Mouse (Mus musculus) MEL (cell line): ENCODE data around the gene AW011738. TPM values are rescaled to one million over a fixed set of nuclear protein-coding genes. Genes with fewer than 3 reads are reported as not detected.

Experiments used
- DNase-seq: peaks from one replicate; pipeline ENCODE4 v3.0.0; 2011; ENCODE audit warnings: low read depth, low spot score
- H3K27ac ChIP-seq: 2 replicates; pipeline ENCODE4 v1.5.1; 2012; ENCODE audit warnings: low read depth, mild to moderate bottlenecking, control low read depth, low read length, moderate library complexity; ENCODE audit not compliant: control insufficient read depth
- H3K27me3 ChIP-seq, 2 experiments: fragments of 150-350 bp in 1 of 2; sonication (generic) in 1 of 2; 2 replicates each; pipeline ENCODE4 v1.6.1; 2012; ENCODE audit warnings: low read length in 2 of 2, mild to moderate bottlenecking in 2 of 2, improper control_type of control experiment in 1 of 2, moderate library complexity in 1 of 2; ENCODE audit not compliant: insufficient read depth in 2 of 2, control insufficient read depth in 1 of 2
- H3K36me3 ChIP-seq, 2 experiments: 2 replicates each; pipeline ENCODE4 v1.6.1; 2012 to 2014; ENCODE audit warnings: low read length in 2 of 2, improper control_type of control experiment in 1 of 2, inconsistent platforms in 1 of 2, mild to moderate bottlenecking in 1 of 2; ENCODE audit not compliant: insufficient read depth in 2 of 2, control insufficient read depth in 1 of 2
- H3K4me1 ChIP-seq, 2 experiments: fragments of 150-350 bp in 1 of 2; sonication (generic) in 1 of 2; 2 replicates each; pipeline ENCODE4 v1.6.1; 2012; ENCODE audit warnings: low read length in 2 of 2, improper control_type of control experiment in 1 of 2, mild to moderate bottlenecking in 1 of 2; ENCODE audit not compliant: insufficient read depth in 2 of 2, control insufficient read depth in 1 of 2
- H3K4me3 ChIP-seq, 2 experiments: fragments of 150-350 bp in 1 of 2; sonication (generic) in 1 of 2; 2 replicates each; pipeline ENCODE4 v1.5.1; 2012; ENCODE audit warnings: low read depth in 2 of 2, low read length in 2 of 2, mild to moderate bottlenecking in 2 of 2, moderate library complexity in 2 of 2, control low read depth in 1 of 2, improper control_type of control experiment in 1 of 2; ENCODE audit not compliant: control insufficient read depth in 1 of 2, insufficient read depth in 1 of 2
- H3K79me2 ChIP-seq: 2 replicates; pipeline ENCODE4 v1.6.1; 2012; ENCODE audit warnings: mild to moderate bottlenecking, low read length, moderate library complexity; ENCODE audit not compliant: control insufficient read depth, poor library complexity, insufficient read depth
- H3K9ac ChIP-seq: 2 replicates; pipeline ENCODE4 v1.6.1; 2012; ENCODE audit warnings: low read depth, mild to moderate bottlenecking, control low read depth, low read length, moderate library complexity; ENCODE audit not compliant: control insufficient read depth, poor library complexity, severe bottlenecking
- H3K9me3 ChIP-seq: fragments of 150-350 bp; sonication (generic); replicated peaks from 2 replicates; pipeline ENCODE4 v1.6.1; 2012; ENCODE audit warnings: mild to moderate bottlenecking, low read length, improper control_type of control experiment, moderate library complexity; ENCODE audit not compliant: insufficient read depth
- EP300 ChIP-seq, 2 experiments: IDR thresholded peaks; 2 replicates each; pipeline ENCODE4 v1.6.1; 2011; ENCODE audit warnings: improper control_type of control experiment in 2 of 2, low read length in 2 of 2, low read depth in 1 of 2, mild to moderate bottlenecking in 1 of 2
- MXI1 ChIP-seq: IDR thresholded peaks from 2 replicates; pipeline ENCODE4 v1.6.1; 2011; ENCODE audit warnings: mild to moderate bottlenecking, low read depth, low read length, improper control_type of control experiment
- MYB ChIP-seq: IDR thresholded peaks from 2 replicates; pipeline ENCODE4 v1.6.1; 2011; ENCODE audit warnings: mild to moderate bottlenecking, low read depth, low read length, improper control_type of control experiment
- NELFE ChIP-seq: IDR thresholded peaks from 2 replicates; pipeline ENCODE4 v1.6.1; 2011; ENCODE audit warnings: low read depth, low read length, improper control_type of control experiment
- POLR2AphosphoS2 ChIP-seq: IDR thresholded peaks from 2 replicates; pipeline ENCODE4 v1.6.1; 2011; ENCODE audit warnings: low read length, improper control_type of control experiment
- SIN3A ChIP-seq: IDR thresholded peaks from 2 replicates; pipeline ENCODE4 v1.6.1; 2012; ENCODE audit warnings: low read length, improper control_type of control experiment, inconsistent platforms
- polyA plus RNA-seq, 2 experiments: library from polyadenylated mRNA; stranded (reverse) in 1 of 2; unstranded in 1 of 2; fragments of >175 nt in 1 of 2; fragments of >200 nt in 1 of 2; gene quantifications; 2 replicates each; pipeline versions ENCODE4 v1.2.1 to v1.2.4; 2012; ENCODE audit warnings: low replicate concordance in 2 of 2, low read depth in 1 of 2; ENCODE audit not compliant: insufficient read length in 2 of 2, insufficient read depth in 1 of 2, missing spikeins in 1 of 2
- total RNA-seq: library from RNA; depleted of rRNA; stranded (reverse); fragments of 300-350 nt; gene quantifications from 2 replicates; pipeline ENCODE4 v1.2.3, GENCODE M21; 2012; rRNA removed

The AW011738 gene
- total and polyA plus RNA-seq, 3 experiments = 3.2 to 3.8 TPM; not detected in 1

GRCm38 (mm10) chr4:156254361-156255077, 51.4 kb downstream of the AW011738 start:
- DNase-seq = peak; percentile 54
- H3K27ac ChIP-seq = peak overlapping the region; percentile 71

More at GRCm38 (mm10) chr4:156254361-156255077, 51.4 kb downstream of the AW011738 start:
- Histone ChIP-seq H3K36me3 (peaks cover 0 to 4% of the 10 kb centered on the region in 2 experiments; a peak in 1 of 4 replicates), H3K4me1 (peaks cover 3 to 20% of the 10 kb centered on the region in 2 experiments; a peak in 3 of 4 replicates), H3K4me3 (peak overlapping the region; percentile 31 to 33), H3K79me2 (no peaks in the 10 kb centered on the region), H3K9ac (peak overlapping the region; percentile 62), H3K9me3 (no peaks in the 10 kb centered on the region), H3K27me3 (no peaks in the 10 kb centered on the region)
- TF ChIP-seq MYB (no peak), SIN3A (peak; percentile 51; the same call in 1 of the 2 replicates), MXI1 (0 out of 2 replicates have a peak, but pooled peaks have one; percentile 28), NELFE (no peak), EP300 (IDR thresholded peaks at IDR 0.05; ENCODE audit: low read depth in 1 of 2, low read length in 2 of 2) (no peak), POLR2AphosphoS2 (no peak)

Other genes with a start within 250 kb of the AW011738 start
- gene C1qtnf12, start 241.0 kb upstream of the AW011738 start, total RNA-seq = 1.2 and 1.8 TPM in 2 replicates
- gene C1qtnf12, start 241.0 kb upstream of the AW011738 start, polyA plus RNA-seq = 1 to 10 TPM in 1 of 2 experiments, not detected in 1; 2.9 TPM
- gene B3galt6, start 210.7 kb upstream of the AW011738 start, total RNA-seq = 6.6 and 9.1 TPM in 2 replicates
- 1 to 10 TPM in 1 of 2 experiments, not detected in 1; 3.8 TPM for gene B3galt6, start 210.7 kb upstream of the AW011738 start, polyA plus RNA-seq
- 111 and 114 TPM in 2 replicates for gene Sdf4, start 210.4 kb upstream of the AW011738 start, total RNA-seq
- gene Sdf4, start 210.4 kb upstream of the AW011738 start, polyA plus RNA-seq = 100 to 1,000 TPM in 1 of 2 experiments, not detected in 1; 117 TPM
- gene Tnfrsf4, start 189.5 kb upstream of the AW011738 start, total RNA-seq = 1.6 and 1.7 TPM in 2 replicates
- 1 to 10 TPM in 1 of 2 experiments, not detected in 1; 2.7 TPM for gene Tnfrsf4, start 189.5 kb upstream of the AW011738 start, polyA plus RNA-seq
- 13.6 and 16.2 TPM in 2 replicates for gene Tnfrsf18, start 177.1 kb upstream of the AW011738 start, total RNA-seq
- 1 to 10 TPM in 1 of 2 experiments, not detected in 1; 9.3 TPM for gene Tnfrsf18, start 177.1 kb upstream of the AW011738 start, polyA plus RNA-seq
- not detected in 2 replicates for gene Ttll10, start 143.9 kb upstream of the AW011738 start, total RNA-seq
- gene Ttll10, start 143.9 kb upstream of the AW011738 start, polyA plus RNA-seq = under 1 TPM in 1 of 2 experiments, not detected in 1; 0.11 TPM
- 27.5 and 28.7 TPM in 2 replicates for gene 9430015G10Rik, start 93.3 kb upstream of the AW011738 start, total RNA-seq
- 10 to 100 TPM in 1 of 2 experiments, not detected in 1; 52.9 TPM for gene 9430015G10Rik, start 93.3 kb upstream of the AW011738 start, polyA plus RNA-seq
- 0.65 TPM in 2 replicates for gene Rnf223, start 72.8 kb upstream of the AW011738 start, total RNA-seq
- gene Rnf223, start 72.8 kb upstream of the AW011738 start, polyA plus RNA-seq = 1 to 10 TPM in 1 of 2 experiments, not detected in 1; 2.5 TPM
- 13.7 and 19.3 TPM in 2 replicates for gene Agrn, start 5.8 kb upstream of the AW011738 start, total RNA-seq
- 10 to 100 TPM in 1 of 2 experiments, not detected in 1; 43.0 TPM for gene Agrn, start 5.8 kb upstream of the AW011738 start, polyA plus RNA-seq
- 3.8 and 5.4 TPM in 2 replicates for gene Isg15, start 2.5 kb upstream of the AW011738 start, total RNA-seq
- 1 to 10 TPM in 1 of 2 experiments, not detected in 1; 4.8 TPM for gene Isg15, start 2.5 kb upstream of the AW011738 start, polyA plus RNA-seq
- gene Perm1, start 12.6 kb downstream of the AW011738 start, total RNA-seq = 0.10 and 0.19 TPM in 2 replicates
- gene Perm1, start 12.6 kb downstream of the AW011738 start, polyA plus RNA-seq = 1 to 10 TPM in 1 of 2 experiments, not detected in 1; 1.8 TPM
- 9.4 and 11.8 TPM in 2 replicates for gene Plekhn1, start 31.6 kb downstream of the AW011738 start, total RNA-seq
- 10 to 100 TPM in 1 of 2 experiments, not detected in 1; 20.0 TPM for gene Plekhn1, start 31.6 kb downstream of the AW011738 start, polyA plus RNA-seq
- 164 and 172 TPM in 2 replicates for gene Noc2l, start 32.7 kb downstream of the AW011738 start, total RNA-seq
- gene Noc2l, start 32.7 kb downstream of the AW011738 start, polyA plus RNA-seq = 100 to 1,000 TPM; 122 to 234 TPM
- 1.7 and 2.0 TPM in 2 replicates for gene Samd11, start 52.4 kb downstream of the AW011738 start, total RNA-seq
- gene Samd11, start 52.4 kb downstream of the AW011738 start, polyA plus RNA-seq = 1 to 10 TPM in 1 of 2 experiments, not detected in 1; 4.1 TPM
- gene Vmn2r-ps159, start 127.8 kb downstream of the AW011738 start, total RNA-seq = not detected in 2 replicates
- not detected for gene Vmn2r-ps159, start 127.8 kb downstream of the AW011738 start, polyA plus RNA-seq